Mouse (Mus musculus) heart, postnatal 25 days (tissue): ENCODE results near the gene Eva1b. TPM values are rescaled to one million over a fixed set of nuclear protein-coding genes. Genes with fewer than 3 reads are reported as not detected.

Experiments used
- DNase-seq: peaks from one replicate; pipeline ENCODE4 v3.0.0; 2022; ENCODE audit warnings: low spot score
- intact Hi-C: fragments of 180-260 bp; cut with DNase I; formaldehyde crosslinking; loops from one replicate; pipeline ENCODE4 v1.15.1; 2025
- total RNA-seq, 2 experiments: library from RNA; stranded (reverse); gene quantifications; 2 replicates each; pipeline ENCODE4 v1.2.3; 2021

Eva1b gene
- total RNA-seq, 2 experiments from 2014 or later: 15.2 to 17.6 TPM

DNA sequence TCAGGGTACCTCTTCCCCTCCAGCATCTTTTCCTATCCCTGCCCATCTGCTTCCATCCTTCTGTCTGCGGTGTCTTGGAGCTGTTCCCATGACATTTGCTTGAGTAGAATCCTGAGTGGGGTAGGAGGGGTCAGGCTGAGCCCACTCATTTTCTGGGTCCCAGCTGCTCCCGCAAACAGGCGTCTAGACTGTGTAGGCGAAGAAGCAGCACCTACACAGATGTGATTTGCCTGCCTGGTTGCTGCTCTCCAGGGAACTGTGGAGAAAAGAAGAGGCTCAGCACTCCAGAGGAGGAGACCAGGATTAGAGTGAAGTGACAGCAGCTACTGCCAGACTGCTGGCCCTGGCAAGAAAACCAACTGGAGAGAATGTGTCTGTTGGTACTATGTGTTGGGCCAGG is 28.9 kb upstream of the Eva1b start:
- DNase-seq: no peak
- intact Hi-C loops: no loop called here

DNA sequence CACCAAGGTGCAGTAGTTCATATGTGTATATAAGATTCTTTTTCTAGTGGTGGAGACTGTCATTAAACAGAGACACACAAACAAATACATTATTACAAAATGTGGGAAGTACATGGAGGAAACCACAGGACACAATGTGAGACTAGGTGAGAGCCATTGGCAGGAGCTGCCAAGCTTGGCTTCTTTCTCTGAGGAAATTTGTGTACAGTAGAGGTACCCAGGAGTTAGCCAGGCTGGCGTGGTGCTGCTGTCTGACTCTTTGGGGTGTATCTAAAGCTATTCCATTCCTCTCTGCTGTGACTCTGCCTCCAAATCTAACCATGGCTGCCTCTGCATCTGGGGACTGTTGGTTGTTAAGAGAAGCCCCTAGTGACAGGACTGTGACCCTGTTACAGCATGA is 28.5 kb upstream of the Eva1b start:
- no peak for DNase-seq

DNA sequence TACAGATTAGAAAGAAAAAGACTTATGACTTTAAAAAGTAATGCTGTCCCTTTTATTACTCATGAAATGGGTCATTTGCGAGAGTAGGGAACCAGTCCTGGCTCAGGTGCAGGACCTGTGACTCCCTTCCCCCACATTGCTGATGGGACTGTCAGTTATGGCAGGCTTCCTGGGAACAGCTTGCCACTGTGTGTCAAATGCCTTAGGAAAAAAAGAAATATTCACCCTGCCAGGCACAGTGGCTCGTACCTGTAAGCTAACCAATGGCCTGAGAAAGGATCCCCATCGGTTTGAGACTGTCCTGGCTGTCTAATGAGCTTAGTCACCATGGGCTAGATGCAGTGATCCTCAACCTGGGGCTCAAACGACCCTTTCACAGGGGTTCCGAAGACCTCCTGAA is 27.5 kb upstream of the Eva1b start:
- DNase-seq: no peak
- intact Hi-C loops: no loop called here

More for the DNA sequence above, 28.5 kb upstream of the Eva1b start:
- intact Hi-C loops: no loop called here

DNA sequence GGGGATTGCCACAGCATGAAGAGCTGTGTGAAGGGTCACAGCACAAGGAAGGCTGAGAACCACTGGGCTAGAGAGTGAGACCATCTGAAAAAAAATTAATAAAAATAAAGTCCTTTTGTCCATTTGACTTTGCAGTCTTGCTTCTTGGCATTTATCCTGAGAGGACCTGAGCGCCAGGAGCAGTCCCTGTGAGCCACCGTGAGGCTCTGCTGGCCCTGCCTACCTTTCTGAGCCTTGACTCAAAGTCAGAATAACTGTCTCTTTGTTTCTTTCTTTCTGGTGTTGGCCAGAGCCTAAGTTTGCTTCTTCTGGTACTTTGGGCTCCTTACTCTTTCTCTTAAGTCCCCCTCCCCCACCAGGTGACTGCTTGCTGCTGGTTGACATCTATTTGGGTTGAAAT is 27.0 kb upstream of the Eva1b start:
- intact Hi-C loops: no loop called here
- DNase-seq: no peak

DNA sequence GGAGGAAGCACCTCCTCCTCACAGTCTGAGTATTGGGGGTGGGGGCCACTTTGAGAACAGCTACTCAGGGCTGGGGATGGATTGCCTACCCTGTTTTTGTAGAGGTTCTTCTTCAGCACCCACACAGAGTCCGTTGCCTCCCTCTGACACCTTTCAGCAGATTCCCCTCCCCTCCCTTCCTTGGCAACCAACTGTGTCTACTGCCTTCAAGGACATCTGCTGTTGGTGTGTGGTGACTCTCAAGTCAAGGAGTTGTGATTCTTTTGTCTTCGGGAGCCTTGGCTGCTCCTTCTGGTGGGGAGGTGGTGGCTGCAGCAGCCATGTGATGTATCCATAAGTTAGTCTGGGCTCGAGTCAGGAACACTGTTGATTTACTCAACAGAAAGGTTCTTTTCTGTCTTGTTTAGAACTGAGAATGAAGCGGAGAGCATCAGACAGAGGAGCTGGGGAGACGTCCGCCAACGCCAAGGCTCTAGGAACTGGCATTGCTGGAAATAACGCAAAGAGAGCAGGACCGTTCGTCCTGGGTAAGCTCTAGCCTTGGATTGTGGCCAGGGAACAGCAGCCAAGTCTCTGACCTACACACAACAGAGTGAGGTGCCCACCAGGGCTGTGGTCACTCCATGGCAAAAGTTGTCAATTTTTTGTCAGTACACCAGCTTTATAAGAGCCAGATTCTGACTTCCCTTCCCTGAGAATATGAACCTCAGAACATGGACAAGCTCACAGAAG is 24.1 kb upstream of the Eva1b start:
- intact Hi-C loops: no loop called here
- DNase-seq: no peak

DNA sequence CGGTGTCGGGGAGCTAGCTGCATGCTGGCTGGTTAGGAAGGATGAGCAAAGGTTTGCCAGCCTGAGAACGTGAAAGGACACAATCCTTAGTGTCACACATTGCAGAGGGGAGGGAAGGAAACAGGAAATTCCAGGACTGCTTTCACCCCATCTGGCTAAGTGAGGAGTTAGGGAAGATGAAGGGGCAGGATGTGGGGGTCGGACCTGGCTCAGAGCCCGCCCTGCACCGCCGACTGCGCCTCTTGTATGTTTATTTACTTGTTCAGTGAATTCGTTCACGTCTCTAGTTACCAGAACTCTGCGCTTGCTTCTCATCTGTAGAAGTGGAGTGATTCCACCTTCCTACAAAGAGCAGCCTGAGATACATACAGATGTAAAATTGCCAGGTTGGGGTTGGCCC is 17.0 kb upstream of the Eva1b start:
- DNase-seq: no peak
- intact Hi-C loops: no loop called here

DNA sequence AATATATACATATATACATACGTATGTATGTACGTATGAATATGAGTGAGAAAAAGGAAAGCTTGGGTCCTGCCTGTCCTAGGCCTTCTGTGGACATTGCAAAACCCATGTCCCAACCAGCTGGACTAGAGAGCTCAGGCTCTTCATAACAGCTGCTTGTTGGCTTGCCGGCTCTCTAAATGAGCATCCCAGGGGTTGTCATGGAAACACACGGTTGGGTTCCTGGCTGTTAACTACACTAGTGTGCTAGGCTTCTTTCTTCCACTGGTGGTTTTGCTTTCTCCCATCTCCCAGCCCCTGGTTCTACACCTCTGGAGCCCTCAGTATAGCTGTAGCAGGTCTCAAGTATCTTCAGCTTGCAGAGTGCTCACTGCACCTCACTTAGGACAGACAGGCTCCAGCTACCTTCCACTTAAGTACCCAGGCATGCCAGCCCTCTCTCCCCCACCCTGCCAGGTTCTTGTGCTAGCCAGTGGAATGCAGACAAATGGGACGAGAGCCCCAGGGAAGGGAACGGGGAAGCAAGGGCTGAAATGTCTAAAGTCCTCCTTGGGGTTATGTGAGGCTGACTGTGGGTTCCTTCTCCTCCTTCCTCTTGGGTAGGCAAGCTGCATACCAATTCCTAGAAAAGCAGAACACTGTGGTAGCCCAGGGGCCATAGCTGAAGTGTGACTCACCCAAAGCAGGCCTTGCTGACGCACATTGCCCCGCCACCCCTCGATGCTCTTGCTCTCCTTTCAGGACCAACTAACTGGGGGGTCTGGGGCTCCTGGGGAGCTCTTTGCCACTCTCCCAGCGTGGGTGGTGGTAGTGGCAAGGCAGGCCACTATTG is 16.0 kb upstream of the Eva1b start:
- no peak for DNase-seq
- intact Hi-C loops: no loop called here

DNA sequence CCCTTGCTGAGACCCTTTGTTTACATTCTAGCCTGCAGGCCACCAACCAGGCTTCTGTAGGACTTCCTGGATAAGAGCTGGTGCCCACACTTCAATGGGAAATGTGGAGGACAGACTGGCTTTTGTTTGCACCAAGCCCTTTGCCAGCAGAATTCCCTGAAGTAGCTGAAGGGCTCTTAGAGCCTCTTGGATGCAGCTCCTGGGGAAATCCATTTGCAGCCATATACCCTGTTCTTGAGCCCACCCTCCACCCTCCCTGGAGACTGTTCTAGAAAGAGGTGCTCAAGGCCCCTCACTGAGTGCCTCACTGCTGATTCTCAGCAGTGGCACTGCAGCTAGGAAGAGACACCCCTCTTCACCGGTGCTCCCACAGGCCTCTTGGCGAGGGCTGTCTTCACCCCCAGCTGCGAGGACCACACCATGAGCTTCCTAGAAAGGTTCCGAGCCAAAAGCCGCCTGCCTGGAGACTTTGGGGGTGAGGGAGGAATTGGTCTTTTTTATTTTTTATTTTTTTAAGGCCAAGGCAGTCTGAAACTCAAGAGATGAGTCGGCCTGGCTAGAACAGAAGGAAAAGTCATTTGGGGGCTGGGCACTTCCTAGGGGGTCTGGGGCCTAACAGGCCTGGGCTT is 14.8 kb upstream of the Eva1b start:
- no peak for DNase-seq
- intact Hi-C loops: no loop called here

DNA sequence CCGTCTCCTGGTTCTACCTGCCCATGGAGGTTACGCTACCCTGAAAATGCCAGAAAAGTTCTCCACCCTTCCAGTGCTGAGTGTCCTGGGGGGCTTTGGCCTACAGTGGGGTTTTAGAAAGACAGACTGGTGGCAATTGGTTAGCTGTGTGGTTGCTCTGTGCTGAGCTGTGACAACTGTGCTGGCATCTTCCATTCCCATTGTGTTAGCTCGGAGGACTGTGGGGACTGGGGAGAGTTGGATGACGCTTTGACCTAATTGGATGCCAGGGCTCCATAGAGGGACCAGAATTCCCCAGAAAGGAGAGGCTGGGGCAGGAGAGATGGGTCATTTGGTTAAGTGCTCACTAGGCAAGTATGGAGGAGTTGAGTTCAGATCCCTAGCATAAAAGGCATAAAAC is 13.3 kb upstream of the Eva1b start:
- intact Hi-C loops: no loop called here

DNA sequence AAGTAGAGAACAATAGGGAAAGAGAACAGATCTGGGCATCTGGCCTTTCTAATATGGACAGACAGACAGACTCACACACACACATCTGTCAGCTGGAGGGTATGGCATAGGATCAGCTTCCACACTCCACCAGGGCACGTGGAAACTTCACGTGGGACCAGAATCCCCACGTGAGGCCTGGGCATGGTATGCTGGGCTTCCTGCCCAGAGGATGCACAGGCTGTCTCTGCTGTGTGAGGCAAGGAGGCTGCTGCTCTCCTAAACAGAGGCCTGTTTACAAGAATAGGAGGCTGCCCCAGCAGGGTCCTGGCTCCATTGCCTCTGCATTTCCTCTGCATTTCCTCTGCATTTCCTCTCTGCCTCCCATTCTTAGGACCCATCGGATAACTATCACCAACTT is 12.9 kb upstream of the Eva1b start:
- intact Hi-C loops: no loop called here
- no peak for DNase-seq

More for the DNA sequence above, 13.3 kb upstream of the Eva1b start:
- DNase-seq: no peak

DNA sequence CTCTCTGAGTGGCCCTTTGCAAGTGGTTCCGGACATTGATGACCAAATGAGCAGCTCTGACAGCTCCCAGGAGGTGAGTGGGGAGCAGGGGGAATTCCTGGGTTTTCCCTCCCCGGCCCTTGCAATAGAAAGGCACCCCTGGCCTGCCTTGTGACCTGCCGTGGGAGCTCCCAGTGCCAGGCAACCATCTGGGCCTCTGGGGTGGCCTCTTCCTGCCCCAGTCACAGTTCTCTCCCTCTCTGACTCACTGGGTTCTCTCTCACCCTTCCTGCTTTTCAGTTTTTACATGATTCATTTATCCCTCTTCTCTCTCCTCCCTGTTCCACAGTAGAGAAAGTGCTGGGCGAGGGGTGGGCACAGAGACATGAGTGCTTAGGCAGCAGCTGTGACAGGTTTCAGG is 9.8 kb upstream of the Eva1b start:
- DNase-seq: no peak
- intact Hi-C loops: no loop called here

DNA sequence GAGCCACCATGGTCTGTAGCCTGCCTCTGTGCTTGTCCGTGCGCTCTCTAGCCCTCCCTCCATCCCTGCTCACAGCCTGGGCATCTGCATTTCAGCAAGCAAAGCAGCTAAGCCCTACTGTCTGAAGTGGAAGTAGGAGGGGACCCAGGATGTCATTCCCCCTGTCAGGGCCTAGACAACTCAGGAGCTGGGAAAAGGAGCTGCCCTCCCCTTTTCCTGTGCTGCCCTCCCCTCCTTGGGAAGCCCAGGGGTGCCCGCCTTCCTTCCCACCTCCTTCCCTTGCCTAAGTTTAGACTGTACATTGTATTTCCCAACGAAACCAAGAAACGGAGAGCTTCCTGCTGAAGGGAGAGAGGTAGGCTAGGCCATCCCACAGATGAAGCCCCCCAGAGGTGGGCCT is 6.5 kb upstream of the Eva1b start:
- intact Hi-C loops: no loop called here
- no peak for DNase-seq

DNA sequence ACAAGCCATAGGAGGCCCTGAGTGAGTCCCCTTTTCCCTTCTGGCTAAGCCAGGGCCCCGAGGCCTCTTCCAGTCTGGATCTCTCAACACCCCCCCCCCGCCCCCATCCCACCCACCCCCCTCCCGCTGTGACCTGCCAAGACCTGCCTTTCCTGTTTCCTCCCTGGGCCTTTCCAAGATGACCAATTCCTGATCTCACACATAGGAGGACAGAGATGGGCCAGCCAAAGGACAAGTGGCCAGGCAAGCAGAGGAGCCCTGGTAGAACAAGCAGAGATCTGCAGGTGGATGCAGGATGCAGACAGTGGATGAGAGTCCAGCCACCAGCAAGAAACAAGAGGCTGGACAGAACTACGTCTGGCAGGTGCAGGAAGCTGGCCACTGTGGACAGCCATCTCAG is 2.1 kb upstream of the Eva1b start:
- intact Hi-C loops: loop anchor here (5.0 kb wide), 1 partner anchor 33 kb away; no protein-coding TSS in a partner anchor
- no peak for DNase-seq

DNA sequence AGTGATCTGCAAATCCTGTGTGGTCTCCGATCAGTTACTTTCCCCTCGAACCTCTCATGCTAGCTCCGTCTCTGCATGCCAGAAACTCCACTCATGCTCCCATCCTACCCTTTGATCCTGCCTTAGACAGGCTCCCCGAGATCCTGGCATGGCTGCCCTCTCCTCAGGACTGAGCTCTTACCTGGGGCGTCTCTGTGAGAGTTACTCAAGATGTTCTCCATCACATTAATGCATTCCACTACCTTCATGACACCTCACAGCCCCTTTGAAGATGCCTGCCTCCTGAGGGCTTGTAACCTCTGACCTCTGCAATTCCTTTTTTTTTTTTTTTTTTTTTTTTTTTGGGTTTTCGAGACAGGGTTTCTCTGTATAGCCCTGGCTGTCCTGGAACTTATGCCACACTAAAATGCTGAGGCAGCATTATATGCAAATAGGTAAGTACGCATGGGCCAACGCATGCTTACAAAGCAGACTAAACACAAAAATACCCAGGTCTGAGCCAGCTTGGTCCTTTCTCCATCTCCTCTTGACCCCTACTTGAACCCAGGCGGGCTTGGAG is 491 bp upstream of the Eva1b start:
- no peak for DNase-seq
- intact Hi-C loops: loop anchor here (5.0 kb wide), 1 partner anchor 35 kb away; no protein-coding TSS in a partner anchor

DNA sequence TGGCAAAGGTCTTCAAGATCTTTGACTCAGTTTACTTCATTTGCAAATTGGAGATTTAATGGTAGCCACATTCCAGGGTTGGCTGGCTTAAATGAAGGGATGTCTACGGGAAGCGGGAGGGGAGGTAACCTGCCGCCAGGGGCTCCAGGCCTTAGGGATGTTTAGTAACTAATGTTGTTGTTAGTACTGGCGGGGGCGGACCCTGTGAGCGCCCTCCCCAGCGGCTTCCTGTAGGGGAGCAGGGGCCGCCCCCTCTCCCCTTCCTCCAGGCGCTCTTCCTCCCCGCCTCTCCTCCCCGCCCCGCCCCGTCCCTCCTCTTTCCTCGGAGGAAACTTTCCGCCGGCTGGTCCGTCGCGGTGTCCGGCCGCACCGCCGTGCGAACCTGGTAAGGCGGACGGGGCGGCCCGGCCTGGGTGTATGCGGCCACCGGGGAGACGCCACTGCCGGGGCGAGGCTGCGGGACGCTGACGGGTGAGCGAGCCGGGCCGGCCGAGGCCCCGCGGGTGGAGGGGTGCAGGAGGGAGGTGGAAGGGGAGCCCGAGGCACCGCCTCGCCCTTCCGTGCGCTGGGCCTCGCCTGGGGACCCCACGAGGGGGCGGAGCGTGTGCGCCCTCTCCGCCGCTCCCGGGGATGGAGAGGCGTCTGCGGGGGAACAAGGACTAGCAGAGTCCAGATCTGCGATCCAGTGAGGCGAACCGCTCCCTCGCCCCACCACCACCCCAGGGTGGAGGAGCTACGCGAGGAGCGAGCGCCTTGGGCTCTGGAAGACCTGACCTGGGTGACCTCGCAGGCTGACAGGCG is 817 bp downstream of the Eva1b start:
- intact Hi-C loops: loop anchor here (5.0 kb wide), 1 partner anchor 36 kb away; no protein-coding TSS in a partner anchor

DNA sequence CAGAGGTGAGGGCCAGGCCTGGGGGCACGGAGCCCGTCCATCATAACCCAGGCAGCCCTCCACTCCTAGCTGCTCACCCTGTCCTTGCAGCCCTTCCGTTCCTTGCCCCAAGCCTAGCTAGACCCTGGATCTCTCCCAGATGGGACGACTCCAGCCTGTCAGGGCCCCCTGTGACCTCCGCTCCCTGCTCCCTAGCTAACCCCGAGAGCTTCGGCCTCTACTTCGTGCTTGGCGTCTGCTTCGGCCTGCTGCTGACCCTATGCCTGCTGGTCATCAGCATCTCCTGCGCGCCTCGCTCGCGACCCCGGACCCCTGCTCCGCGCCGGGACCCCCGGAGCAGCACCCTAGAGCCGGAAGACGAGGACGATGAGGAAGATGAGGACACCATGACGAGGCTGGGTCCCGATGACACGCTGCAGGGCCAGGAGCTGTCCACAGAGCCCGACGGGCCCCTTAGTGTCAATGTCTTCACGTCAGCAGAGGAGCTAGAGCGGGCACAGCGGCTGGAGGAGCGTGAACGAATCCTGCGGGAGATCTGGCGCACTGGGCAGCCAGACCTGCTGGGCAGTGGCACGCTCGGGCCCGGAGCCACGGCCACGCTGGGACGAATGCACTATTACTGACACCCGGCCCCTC is 1.6 kb downstream of the Eva1b start:
- no peak for DNase-seq
- intact Hi-C loops: loop anchor here (5.0 kb wide), 1 partner anchor 37 kb away; no protein-coding TSS in a partner anchor

More for the DNA sequence above, 817 bp downstream of the Eva1b start:
- peak; percentile 70 for DNase-seq

DNA sequence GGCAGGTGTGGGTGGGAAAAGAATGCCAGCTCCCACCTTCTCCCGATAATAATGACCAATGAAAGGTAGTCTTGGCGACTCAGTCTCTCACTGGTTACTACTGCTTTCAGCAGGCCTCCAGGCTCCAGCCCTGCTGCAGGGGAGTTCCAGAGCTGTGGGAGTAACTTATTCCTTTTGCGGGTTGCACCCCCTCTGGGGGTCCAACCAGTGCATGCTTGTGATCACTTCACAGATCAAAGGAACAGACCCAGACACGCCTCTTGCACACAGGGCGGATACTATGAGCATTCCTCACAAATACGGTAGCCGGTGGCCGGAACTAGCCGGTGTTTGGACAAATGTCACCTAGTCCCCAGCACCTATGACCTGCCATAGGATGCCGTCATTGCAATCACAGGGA is 2.3 kb downstream of the Eva1b start:
- DNase-seq: no peak
- intact Hi-C loops: loop anchor here (5.0 kb wide), 1 partner anchor 37 kb away; no protein-coding TSS in a partner anchor

DNA sequence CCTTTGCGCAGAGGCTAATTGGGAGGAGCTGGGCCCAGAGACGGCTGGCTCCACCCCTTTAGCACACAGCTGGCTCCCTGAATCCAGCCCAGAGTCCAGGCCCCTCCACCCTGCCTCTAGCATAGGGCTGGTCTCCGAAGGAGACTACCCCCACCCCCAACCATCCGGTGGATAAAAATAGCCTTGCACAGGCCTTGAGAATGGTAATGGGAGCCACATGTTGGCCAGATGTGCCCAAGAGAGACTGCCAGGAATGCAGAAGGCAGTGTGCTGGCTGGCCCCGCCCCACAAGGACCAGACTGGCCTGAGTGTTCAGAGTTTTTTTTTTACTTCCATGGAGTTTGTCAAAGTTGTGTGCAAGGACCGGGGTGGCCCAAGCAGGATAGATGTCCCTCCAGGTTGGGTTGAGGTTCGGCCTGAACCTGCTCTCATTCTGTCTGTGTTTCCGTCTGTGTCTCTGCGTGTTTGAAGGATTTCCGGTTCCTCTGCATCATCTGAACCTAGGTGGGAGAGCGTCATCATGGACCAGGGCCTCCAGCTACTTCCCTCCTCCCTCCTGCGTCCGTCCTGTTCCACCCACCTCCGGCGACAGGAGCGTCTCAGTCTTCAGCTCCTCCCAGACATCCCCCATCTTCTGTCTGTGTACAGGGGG is 2.9 kb downstream of the Eva1b start:
- DNase-seq: peak; percentile 83

DNA sequence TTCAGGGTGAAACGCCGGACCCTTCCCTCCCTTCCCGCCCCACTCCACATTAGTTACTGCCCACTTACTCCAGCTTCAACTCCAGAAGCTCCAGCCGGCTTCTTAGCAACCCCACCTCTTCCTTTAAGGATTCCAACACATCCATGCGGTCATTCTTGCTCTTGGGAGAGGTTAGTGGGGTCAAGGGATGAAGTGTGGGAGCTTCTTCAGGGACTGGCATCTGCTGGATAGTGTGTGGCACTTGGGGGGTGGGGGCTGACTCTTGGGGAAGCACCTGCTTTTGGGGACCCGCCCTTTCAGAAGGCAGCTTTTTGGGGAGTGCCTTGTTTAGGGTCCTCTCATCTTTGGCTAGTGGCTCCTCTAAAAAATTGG is 3.4 kb downstream of the Eva1b start:
- no peak for DNase-seq
- intact Hi-C loops: no loop called here

More for the DNA sequence above, 2.9 kb downstream of the Eva1b start:
- intact Hi-C loops: no loop called here
